Mouse (Mus musculus): ENCODE results near the gene Pip4k2c. TPM values are rescaled to one million over a fixed set of nuclear protein-coding genes. Genes with fewer than 3 reads are reported as not detected.

Gene Pip4k2c
- polyA plus RNA-seq, 1 experiment, result 9.5 TPM

GRCm38 (mm10) chr10:127191191-127192056 is 20.0 kb downstream of the Pip4k2c start:
- Histone ChIP-seq H3K4me3 (replicated peaks) (no peak overlapping the region), H3K9me3 (ENCODE audit: control insufficient read depth, low read length) (peaks cover 6% of the 10 kb centered on the region; the same call in 1 of the 2 replicates), H3K36me3 (ENCODE audit: control insufficient read depth) (peaks cover 21% of the 10 kb centered on the region), H3K27me3 (ENCODE audit: control insufficient read depth) (no peaks in the 10 kb centered on the region), H3K4me1 (ENCODE audit: control insufficient read depth) (peaks cover 81% of the 10 kb centered on the region)
- TF ChIP-seq TAL1 (IDR thresholded peaks at IDR 0.05; ENCODE audit: low read length) (no peak), GATA1 (IDR thresholded peaks at IDR 0.05; ENCODE audit: low read length) (no peak)

GRCm38 (mm10) chr10:127190398-127191190 is 20.8 kb downstream of the Pip4k2c start:
- peaks cover 73% of the 10 kb centered on the region for H3K4me1 ChIP-seq (ENCODE audit: control insufficient read depth)
- H3K27me3 ChIP-seq (ENCODE audit: control insufficient read depth), result no peaks in the 10 kb centered on the region
- no peak for TF ChIP-seq GATA1 (IDR thresholded peaks at IDR 0.05; ENCODE audit: low read length)
- no peak for TF ChIP-seq TAL1 (IDR thresholded peaks at IDR 0.05; ENCODE audit: low read length)
- H3K4me3 ChIP-seq (replicated peaks), result peak overlapping the region; percentile 72
- H3K9me3 ChIP-seq (ENCODE audit: control insufficient read depth, low read length), result peaks cover 6% of the 10 kb centered on the region; the same call in 1 of the 2 replicates
- peaks cover 19% of the 10 kb centered on the region for H3K36me3 ChIP-seq (ENCODE audit: control insufficient read depth)

DNA sequence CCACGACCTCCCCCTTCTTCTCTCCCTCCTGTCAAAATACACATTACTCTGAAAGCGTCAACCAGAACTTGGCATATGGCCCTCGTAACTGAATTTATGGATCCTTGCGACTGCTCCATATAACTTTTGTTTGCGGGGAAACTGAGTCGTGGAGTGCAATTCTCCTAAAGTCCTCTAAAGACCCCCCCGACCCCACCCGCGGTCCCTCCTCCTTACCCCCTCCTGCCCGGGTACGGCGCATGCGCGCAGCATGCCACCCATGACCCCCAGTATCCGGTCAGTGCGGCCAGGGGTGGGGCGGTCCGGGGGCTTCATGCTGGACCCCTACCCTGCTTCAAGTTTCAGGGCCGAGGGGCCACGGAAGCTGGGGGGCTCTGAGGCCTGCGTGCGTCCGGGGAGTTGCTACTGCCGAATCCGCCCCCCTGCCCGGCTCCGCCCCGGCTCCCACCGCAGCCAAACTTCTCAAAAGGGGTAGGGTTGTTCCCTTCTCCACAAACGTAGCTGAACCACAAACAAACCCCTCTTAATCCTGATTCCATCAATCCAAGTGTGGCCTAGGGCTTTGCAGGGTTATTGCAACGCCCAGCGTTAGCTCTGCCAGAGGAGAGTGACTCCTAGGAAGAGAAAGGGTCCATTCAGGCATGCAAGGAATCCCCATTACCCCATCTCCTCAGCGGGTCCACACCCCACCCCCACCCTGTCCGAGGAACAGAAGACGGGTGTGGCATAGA is 21.6 kb downstream of the Pip4k2c start, which contains the start of gene Arhgef25:
Arhgef25 (minus strand) TSS at position 433 of the 731 bp plus-strand sequence.
- Histone ChIP-seq H3K4me1 (ENCODE audit: control insufficient read depth) (peaks cover 68% of the 10 kb centered on the region), H3K36me3 (ENCODE audit: control insufficient read depth) (peaks cover 19% of the 10 kb centered on the region), H3K4me3 (replicated peaks) (peak within 1 kb of the TSS; percentile 72), H3K27me3 (ENCODE audit: control insufficient read depth) (no peaks in the 10 kb centered on the region), H3K9me3 (ENCODE audit: control insufficient read depth, low read length) (peaks cover 6% of the 10 kb centered on the region; the same call in 1 of the 2 replicates)
- TF ChIP-seq TAL1 (IDR thresholded peaks at IDR 0.05; ENCODE audit: low read length) (no peak), GATA1 (IDR thresholded peaks at IDR 0.05; ENCODE audit: low read length) (no peak)

- Histone ChIP-seq H3K27me3 (ENCODE audit: control insufficient read depth) (no peaks in the 10 kb centered on the region; the same call in 1 of the 2 replicates), H3K36me3 (ENCODE audit: control insufficient read depth) (peaks cover 19% of the 10 kb centered on the region), H3K9me3 (ENCODE audit: control insufficient read depth, low read length) (peaks cover 6% of the 10 kb centered on the region; the same call in 1 of the 2 replicates), H3K4me3 (replicated peaks) (peak overlapping the region; percentile 72), H3K4me1 (ENCODE audit: control insufficient read depth) (peaks cover 65% of the 10 kb centered on the region)
- no peak for TF ChIP-seq GATA1 (IDR thresholded peaks at IDR 0.05; ENCODE audit: low read length)
- TF ChIP-seq TAL1 (IDR thresholded peaks at IDR 0.05; ENCODE audit: low read length), result no peak
Measured at GRCm38 (mm10) chr10:127189116-127189650, 22.2 kb downstream of the Pip4k2c start.

DNA sequence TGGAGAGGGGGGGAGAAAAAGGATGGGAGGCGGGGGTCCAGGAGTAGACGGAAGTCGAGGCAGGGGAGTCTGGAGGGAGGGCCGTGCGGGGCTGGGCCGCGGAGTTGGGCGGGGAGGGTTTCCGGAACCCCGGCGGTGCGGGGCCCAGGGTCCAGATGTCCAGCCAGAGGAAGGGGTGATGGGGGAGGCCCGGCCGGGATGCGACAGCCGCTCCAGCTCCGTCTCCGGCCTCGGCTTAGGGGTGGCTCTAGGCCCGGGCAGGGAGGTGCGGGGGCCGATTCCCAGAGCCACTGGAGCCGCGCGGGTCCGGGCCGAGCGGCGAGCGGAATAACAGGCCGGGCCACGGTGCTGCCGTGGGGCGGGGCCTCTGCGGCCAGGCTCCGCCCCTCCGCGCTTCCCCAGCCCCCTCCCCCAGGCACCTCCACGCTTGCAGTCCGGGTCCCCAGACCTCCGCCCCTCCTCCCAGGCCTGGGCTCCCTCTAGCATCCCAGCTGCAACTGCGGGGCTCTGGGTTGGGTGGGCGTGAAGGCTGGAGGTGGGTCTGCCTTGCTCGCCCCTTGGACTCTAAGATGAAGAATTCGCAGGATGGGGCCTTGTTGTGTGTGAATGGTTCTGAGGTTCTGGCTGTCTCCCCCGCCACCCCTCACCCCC is 22.8 kb downstream of the Pip4k2c start:
- Histone ChIP-seq H3K4me1 (ENCODE audit: control insufficient read depth) (peaks cover 67% of the 10 kb centered on the region), H3K4me3 (replicated peaks) (peak overlapping the region; percentile 72), H3K36me3 (ENCODE audit: control insufficient read depth) (peaks cover 19% of the 10 kb centered on the region), H3K27me3 (ENCODE audit: control insufficient read depth) (peaks cover 2% of the 10 kb centered on the region; the same call in 1 of the 2 replicates), H3K9me3 (ENCODE audit: control insufficient read depth, low read length) (peaks cover 6% of the 10 kb centered on the region; the same call in 1 of the 2 replicates)
- no peak for TF ChIP-seq TAL1 (IDR thresholded peaks at IDR 0.05; ENCODE audit: low read length)
- TF ChIP-seq GATA1 (IDR thresholded peaks at IDR 0.05; ENCODE audit: low read length), result no peak

- Histone ChIP-seq H3K4me1 (ENCODE audit: control insufficient read depth) (peaks cover 65% of the 10 kb centered on the region), H3K4me3 (replicated peaks) (peak overlapping the region; percentile 72), H3K9me3 (ENCODE audit: control insufficient read depth, low read length) (peaks cover 6% of the 10 kb centered on the region; the same call in 1 of the 2 replicates), H3K27me3 (ENCODE audit: control insufficient read depth) (peaks cover 3% of the 10 kb centered on the region; the same call in 1 of the 2 replicates), H3K36me3 (ENCODE audit: control insufficient read depth) (peaks cover 19% of the 10 kb centered on the region)
- TF ChIP-seq TAL1 (IDR thresholded peaks at IDR 0.05; ENCODE audit: low read length) (no peak), GATA1 (IDR thresholded peaks at IDR 0.05; ENCODE audit: low read length) (no peak)
Measured at GRCm38 (mm10) chr10:127188079-127188453, 23.3 kb downstream of the Pip4k2c start.

DNA sequence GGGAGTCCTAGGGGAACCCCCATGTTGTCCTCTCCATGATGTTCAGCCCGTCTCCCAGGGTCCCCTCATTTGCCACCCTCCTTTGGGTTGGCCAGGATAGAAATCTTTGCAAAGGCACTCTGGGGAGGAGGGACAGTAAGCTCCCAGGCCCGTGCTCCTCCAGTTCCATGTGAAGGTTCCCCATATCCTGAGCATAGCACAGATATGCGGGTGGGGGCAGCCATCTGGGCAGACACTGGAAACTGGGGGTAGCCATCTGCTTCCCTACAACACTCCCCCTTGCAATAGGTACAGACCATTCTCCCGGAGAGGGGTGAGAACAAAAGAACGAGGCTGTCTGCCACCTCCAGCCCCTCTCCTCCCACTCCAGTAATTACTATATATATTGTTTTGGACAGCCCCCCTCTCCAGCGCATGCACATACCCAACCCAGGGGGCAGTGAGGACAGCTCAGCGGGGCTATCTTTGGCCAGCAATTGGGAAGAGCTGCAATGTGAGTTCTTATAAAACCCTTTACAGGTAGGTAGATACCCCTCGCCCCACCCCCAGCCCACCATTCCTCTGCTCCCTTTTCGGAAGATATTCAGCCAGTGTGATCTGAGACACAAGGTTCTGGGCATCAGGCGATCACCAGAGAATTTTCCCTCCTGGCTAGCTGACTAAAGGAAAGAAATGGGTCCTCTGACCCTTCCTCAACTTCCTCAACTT is 23.9 kb downstream of the Pip4k2c start:
- Histone ChIP-seq H3K36me3 (ENCODE audit: control insufficient read depth) (peaks cover 13% of the 10 kb centered on the region), H3K4me1 (ENCODE audit: control insufficient read depth) (peaks cover 60% of the 10 kb centered on the region), H3K27me3 (ENCODE audit: control insufficient read depth) (peaks cover 3% of the 10 kb centered on the region; the same call in 1 of the 2 replicates), H3K9me3 (ENCODE audit: control insufficient read depth, low read length) (peaks cover 6% of the 10 kb centered on the region; the same call in 1 of the 2 replicates), H3K4me3 (replicated peaks) (no peak overlapping the region)
- no peak for TF ChIP-seq TAL1 (IDR thresholded peaks at IDR 0.05; ENCODE audit: low read length)
- TF ChIP-seq GATA1 (IDR thresholded peaks at IDR 0.05; ENCODE audit: low read length), result no peak
